Mouse (Mus musculus) myocyte (in vitro differentiated cells): ENCODE data around the gene Hfe2.

ENCODE experiments used
- CEBPB ChIP-seq: IDR thresholded peaks from 2 replicates; pipeline ENCODE4 v1.6.1; 2011; ENCODE audit warnings: mild to moderate bottlenecking, moderate library complexity; ENCODE audit not compliant: poor library complexity, insufficient read depth, severe bottlenecking
- E2F4 ChIP-seq: IDR thresholded peaks from one replicate; pipeline ENCODE4 v1.6.1; 2011; ENCODE audit warnings: mild to moderate bottlenecking, control low read depth, moderate library complexity; ENCODE audit not compliant: insufficient read depth
- MAX ChIP-seq: IDR thresholded peaks from one replicate; pipeline ENCODE4 v1.6.1; 2011; ENCODE audit warnings: low read depth, mild to moderate bottlenecking, control low read depth
- MYOG ChIP-seq, 3 experiments: IDR thresholded peaks; one replicate each; pipeline ENCODE4 v1.6.1; 2011; ENCODE audit warnings: control low read depth in 2 of 3, low read depth in 2 of 3, mild to moderate bottlenecking in 2 of 3; ENCODE audit not compliant: insufficient read length in 2 of 3, control insufficient read depth in 1 of 3, insufficient read depth in 1 of 3
- POLR2A ChIP-seq: IDR thresholded peaks from one replicate; pipeline ENCODE4 v1.6.1; 2011; ENCODE audit warnings: low read depth, mild to moderate bottlenecking, control low read depth, moderate library complexity; ENCODE audit not compliant: insufficient read length
- POLR2AphosphoS2 ChIP-seq: IDR thresholded peaks from one replicate; pipeline ENCODE4 v1.6.1; 2011; ENCODE audit warnings: low read depth, control low read depth; ENCODE audit not compliant: insufficient read length
- REST ChIP-seq: IDR thresholded peaks from one replicate; pipeline ENCODE4 v1.6.1; 2011; ENCODE audit warnings: mild to moderate bottlenecking, control low read depth, moderate library complexity; ENCODE audit not compliant: insufficient read depth, insufficient read length
- USF1 ChIP-seq: IDR thresholded peaks from one replicate; pipeline ENCODE4 v1.6.1; 2011; ENCODE audit warnings: low read depth, mild to moderate bottlenecking, control low read depth, moderate library complexity

DNA sequence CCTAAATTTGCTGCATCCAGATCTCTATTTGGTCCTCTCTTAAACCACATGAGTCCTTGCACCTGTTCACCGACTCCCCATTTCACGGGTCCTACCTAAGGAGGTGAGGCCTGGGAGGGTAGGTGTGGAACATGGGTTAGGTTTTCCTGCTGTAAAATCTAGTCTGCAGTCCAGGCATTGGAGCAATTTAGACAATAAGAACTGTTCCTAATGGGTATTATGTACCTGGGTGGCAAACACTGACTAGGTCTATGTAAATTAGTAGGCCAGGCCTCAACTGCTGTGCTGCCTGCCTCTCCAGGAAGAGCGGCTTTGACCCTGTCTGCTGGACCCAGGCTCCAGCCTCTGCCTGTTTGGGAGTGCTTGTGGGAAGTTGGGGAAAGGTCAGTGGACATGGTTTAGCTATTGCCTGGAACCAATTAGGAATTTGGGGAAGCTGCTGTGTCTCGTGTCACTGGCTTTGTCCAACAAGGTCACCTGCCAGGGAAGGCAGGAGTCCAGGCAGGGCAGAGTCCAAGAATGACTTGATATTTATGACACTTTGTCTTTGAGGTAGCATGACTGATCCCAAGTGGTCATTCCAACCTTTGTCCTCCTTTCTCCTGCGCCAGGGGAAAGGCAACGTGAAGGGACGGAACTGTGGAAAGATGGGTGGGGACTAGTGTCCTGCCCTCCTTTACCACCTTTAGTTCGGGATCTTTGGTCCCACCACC is 50.5 kb downstream of the Hfe2 start:
- TF ChIP-seq MYOG (IDR thresholded peaks at IDR 0.05; ENCODE audit: control insufficient read depth in 1 of 3, insufficient read depth in 1 of 3, insufficient read length in 2 of 3, low read depth in 2 of 3) (no peak), POLR2A (no peak), E2F4 (no peak), REST (no peak), MAX (no peak), POLR2AphosphoS2 (no peak), CEBPB (no peak), USF1 (no peak)
